Mouse (Mus musculus): ENCODE data around the gene Sez6l.

Gene Sez6l

DNA sequence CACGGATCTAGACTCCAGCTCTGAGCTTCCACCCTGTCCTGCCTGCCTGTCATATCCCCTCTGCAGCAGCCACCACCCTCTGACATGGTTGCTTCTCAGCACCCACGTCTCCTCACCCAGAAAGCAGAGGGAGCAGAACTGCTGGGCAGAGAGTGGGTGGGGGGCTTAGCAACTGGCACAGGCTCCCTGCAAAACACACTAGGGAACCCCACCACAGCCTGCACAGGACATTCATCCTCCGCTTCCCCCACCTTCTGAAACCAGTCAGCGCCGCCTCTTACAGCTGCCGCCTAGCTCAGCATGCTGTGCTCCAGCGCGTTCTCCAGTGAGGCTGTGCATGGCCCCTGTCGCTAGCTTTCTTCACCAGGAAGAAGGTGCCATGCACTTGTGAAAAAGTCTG, 187.6 kb downstream of the Sez6l start:
- no peak for DNase-seq (ENCODE audit: low read depth)

- no peak for DNase-seq (ENCODE audit: low read depth)
These were observed 191.0 kb downstream of the Sez6l start for GRCm38 (mm10) chr5:112385973-112386372.

DNA sequence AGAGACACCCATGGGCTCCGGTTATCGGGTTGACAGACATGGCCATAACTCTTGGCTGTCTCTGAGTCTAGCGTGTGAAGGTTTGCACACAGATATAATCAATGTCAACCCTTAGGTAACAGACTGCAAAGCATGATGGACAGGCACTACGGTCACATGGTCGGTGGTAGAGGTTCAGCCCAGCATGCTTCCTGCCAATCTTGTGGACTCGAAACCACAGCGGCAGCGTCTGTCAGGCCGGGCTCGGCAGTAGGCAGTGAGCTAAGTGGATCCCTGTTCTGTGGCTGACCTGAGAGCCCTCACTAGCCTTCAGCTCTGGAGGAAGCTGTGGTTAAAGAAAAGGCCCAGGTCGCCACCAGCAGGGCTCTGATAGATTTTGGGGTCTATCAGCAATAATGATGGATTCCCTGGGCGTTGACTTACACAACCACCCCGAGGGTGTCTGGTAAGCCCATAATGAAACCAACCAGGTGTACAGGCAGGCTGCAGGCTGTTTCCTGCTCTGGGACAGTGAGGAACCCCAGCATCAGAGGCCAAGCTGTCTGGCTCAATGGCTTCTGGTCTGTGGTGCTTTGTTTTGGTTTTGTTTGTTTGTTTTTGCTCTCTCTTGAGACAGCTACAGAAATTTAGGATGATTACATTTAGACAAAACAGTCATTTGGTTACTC, 192.0 kb downstream of the Sez6l start:
- DNase-seq (ENCODE audit: low read depth) = no peak

DNA sequence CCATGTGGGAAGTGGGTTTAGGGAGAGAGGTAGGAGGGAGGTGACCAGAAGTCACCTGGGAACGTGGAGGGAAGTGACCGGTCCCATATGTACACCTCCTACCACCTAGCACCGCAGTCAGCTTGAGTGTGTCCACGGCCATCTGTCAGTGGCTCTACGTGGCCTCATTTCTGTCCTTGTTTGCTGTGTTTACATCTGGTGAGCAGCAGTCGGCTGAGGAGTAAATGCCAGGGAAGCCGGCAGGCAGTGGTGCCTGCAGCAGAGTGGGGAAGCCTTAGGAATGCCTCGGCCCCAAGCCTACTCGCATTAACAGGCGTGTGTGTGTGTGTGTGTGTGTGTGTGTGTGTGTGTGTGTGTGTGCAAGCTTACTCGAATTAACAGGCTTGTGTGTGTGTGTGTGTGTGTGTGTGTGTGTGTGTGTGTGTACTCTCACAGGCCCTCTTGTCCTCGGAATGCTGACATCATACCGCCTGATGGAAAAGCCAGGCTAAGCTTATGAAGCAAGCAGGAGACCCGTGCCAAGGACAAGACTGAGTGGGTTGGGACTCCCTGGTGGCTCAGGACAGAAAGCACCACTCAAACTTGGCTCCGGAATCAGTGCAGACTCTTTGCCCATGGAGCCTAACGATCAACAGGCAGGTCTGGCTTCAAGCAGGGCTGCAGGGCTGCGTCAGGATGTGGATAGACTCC, 194.2 kb downstream of the Sez6l start:
- no peak for DNase-seq (ENCODE audit: low read depth)

DNA sequence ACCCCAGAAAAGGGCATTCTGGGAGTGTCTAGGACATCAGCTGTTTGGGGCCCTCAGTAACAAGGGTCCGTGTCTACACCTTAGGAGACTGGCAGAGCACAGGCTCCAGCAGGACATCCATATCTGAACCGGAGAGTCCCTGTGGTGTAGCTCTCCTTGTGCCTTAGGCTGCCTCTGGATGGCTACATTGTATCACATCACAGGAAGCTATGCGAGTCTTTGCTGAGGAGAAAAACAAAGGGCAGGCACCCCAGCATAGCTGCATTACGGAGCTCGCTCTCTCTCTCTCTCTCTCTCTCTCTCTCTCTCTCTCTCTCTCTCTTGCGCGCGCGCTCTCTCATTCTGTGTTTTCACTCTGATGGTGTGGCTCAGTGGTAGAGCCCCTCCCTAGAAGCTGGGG, 194.9 kb downstream of the Sez6l start:
- DNase-seq (ENCODE audit: low read depth) = no peak

DNA sequence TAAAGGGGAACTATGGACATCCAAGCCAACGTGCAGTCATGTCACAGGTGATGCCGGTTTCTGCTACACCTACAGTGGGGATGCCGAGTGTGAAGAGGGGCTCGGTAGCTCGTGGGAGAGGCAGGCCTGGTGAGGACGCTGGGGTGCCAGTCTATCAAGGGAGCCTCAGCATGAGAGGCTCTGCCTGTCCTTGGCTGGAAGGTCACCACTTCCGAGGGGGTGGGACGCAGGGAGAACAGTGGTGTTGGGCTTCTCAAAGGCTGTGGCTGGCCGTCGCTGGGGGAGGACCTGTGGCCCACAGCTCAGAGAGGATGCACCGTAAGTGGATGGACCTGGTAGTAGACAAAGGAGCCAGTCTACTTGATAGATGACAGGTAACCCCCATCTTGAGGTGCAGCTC, 195.8 kb downstream of the Sez6l start:
- DNase-seq (ENCODE audit: low read depth) = no peak

DNA sequence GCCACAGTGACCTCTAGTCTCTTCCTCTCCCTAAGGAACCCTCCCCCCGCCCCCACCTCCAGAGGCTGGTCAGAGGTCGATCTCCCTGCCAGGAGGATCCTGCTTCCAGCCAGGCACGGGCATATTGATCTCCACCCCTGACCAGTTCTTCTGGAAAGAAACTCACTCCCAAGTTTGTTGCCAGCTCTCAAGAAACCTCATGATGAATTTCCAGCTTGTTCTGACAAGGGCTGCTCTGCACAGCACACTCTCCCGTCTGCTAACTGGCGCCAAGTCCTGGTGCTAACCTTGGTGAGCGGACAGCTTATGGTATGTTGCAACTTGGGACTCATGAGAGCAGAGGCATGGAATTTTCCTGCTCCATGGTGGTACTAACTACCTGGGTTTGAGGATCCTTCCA, 198.3 kb downstream of the Sez6l start:
- no peak for DNase-seq (ENCODE audit: low read depth)

DNA sequence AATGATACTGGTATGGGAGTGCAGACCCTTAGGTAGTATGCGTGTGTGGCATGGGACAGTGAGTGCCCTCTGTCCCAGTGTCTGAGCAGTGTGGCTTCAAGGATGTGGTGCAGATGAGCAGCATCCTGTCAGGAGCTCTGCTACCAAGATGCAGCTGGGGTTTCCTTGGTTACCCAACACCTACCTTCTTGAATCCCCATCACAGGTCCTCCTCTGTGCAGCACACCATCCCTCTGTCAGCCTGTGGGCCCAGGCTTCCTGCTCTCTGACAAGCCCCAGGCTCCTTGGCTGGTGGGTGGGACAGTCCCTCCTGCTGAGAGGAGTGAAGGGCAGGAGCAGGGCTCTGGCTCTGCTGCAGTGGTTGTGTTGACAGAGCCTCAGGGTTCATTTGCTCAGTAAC, 199.6 kb downstream of the Sez6l start:
- DNase-seq (ENCODE audit: low read depth) = no peak

- no peak for DNase-seq (ENCODE audit: low read depth)
These were observed 200.9 kb downstream of the Sez6l start for GRCm38 (mm10) chr5:112376111-112376510.

DNA sequence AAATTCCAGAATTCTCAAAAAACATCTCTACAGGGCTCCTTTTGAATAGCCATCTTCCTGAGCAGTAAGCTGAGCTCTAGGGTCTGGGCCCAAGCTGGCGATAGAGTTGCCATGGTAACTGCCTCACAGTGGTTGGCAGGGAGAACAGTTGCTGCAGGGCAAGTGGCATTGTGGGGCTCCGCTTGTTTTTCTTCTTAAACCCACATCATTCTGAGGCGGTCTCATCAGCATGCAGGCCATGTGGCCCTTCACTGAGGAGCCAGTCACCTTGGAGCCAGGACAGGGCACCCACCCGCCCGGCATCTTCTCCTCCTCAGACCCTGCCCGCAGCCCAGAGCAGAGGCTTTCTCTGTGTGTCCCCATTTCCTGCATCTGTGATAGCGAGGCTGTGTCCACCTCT, 205.1 kb downstream of the Sez6l start:
- DNase-seq (ENCODE audit: low read depth) = no peak

DNA sequence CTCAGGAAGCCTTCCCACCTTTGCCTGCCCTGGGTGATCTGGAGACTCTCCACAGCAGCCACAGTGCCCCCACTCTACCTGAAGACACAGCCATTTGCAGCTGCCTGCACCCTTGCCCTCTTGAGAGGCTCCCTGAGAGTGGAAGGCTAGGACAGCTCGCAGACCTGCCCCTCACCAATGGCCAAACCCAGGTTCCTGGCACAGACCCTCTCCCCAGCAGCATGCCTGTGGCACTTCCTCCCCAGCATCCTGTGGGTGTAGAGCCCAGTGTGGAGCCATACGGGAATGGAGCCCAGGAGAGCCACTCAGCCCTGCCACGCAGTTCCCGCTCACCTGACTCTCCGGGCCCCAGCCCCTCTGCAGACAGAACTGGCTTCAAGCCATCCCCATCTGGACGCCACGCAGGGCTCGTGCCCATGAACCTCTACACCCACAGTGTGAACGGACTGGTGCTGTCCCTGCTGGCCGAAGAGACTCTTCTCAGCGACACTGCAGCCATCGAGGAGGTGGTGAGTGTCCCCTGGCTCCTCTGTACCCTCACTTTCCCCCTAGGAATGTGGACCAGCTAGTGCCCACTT, 206.7 kb downstream of the Sez6l start:
- DNase-seq (ENCODE audit: low read depth) = no peak

DNA sequence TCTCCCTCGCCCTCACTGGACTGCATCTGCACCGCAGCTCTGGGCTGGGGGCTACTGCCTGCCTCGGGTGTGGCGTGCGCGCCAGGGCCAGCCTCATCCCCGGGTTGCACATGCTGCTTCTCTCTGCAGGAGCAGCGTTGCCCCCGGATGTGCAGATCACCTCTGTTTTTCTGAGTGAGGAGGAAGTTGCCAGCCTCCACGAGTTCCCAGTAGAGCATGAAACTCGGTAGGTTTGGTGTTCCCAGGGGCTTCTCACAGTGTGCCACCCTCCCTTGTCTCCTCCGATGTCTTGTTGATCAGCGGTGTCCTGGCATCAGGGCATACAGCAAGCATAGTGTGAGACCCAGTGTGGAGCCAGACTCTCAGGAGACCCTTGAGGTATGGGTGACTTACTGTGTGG, 207.7 kb downstream of the Sez6l start:
- DNase-seq (ENCODE audit: low read depth) = no peak

Measured in c-Kit-positive CD71-negative TER-119-negative erythroid progenitor cells, embryonic 14.5 days (primary cell).